ENCODE assay signal across 17 mouse cellular contexts in genomic region chr7:112351541-112351940, GRCm38 (mm10).
DNase-seq lines count a peak whose midpoint lies in the region; ATAC-seq lines count a peak whose summit lies in the region.
"Had no signal": no experiment of that assay in that cellular context is flagged by ENCODE, and none has a peak within 500 bp of the region (broad histone marks: within the 10 kb centered on the region; RNA-seq: fewer than 3 reads in every experiment).

No protein-coding gene starts in this region.

- no peaks in the 10 kb centered on the region for H3K9me3 ChIP-seq in forebrain, embryonic 10.5 days
- H3K9me3 ChIP-seq in forebrain, embryonic 15.5 days = no peaks in the 10 kb centered on the region
- no peaks in the 10 kb centered on the region for H3K9me3 ChIP-seq in hindbrain, embryonic 11.5 days (ENCODE audit: control insufficient read depth, low read length)
- H3K9me3 ChIP-seq in hindbrain, embryonic 13.5 days = no peaks in the 10 kb centered on the region
- no peaks in the 10 kb centered on the region for H3K9me3 ChIP-seq in embryonic facial prominence, embryonic 10.5 days
- H3K9me3 ChIP-seq in limb, embryonic 13.5 days = no peaks in the 10 kb centered on the region
- H3K9me3 ChIP-seq in kidney, embryonic 14.5 days (ENCODE audit: control insufficient read depth, low read length) = no peaks in the 10 kb centered on the region
- H3K9me3 ChIP-seq: stomach, embryonic 15.5 days had no signal

- H3K36me3 ChIP-seq in forebrain, embryonic 10.5 days (replicated peaks) = no peaks in the 10 kb centered on the region
- H3K36me3 ChIP-seq in forebrain, embryonic 15.5 days = no peaks in the 10 kb centered on the region
- H3K36me3 ChIP-seq in hindbrain, embryonic 11.5 days (ENCODE audit: control insufficient read depth, insufficient read depth, low read length) = no peaks in the 10 kb centered on the region
- no peaks in the 10 kb centered on the region for H3K36me3 ChIP-seq in hindbrain, embryonic 13.5 days
- no peaks in the 10 kb centered on the region for H3K36me3 ChIP-seq in embryonic facial prominence, embryonic 10.5 days (replicated peaks)
- H3K36me3 ChIP-seq in limb, embryonic 13.5 days = no peaks in the 10 kb centered on the region
- H3K36me3 ChIP-seq in kidney, embryonic 14.5 days (ENCODE audit: control insufficient read depth, insufficient read depth, low read length) = no peaks in the 10 kb centered on the region
- H3K36me3 ChIP-seq: stomach, embryonic 15.5 days had no signal

- H3K27ac ChIP-seq in forebrain, embryonic 10.5 days = peak overlapping the region; percentile 40; the same call in 1 of the 2 replicates
- no peak overlapping the region for H3K27ac ChIP-seq in forebrain, embryonic 15.5 days (replicated peaks)
- no peak overlapping the region for H3K27ac ChIP-seq in hindbrain, embryonic 11.5 days (ENCODE audit: low read depth, low read length)
- no peak overlapping the region for H3K27ac ChIP-seq in hindbrain, embryonic 13.5 days
- peak overlapping the region; percentile 75 for H3K27ac ChIP-seq in embryonic facial prominence, embryonic 10.5 days (replicated peaks)
- peak overlapping the region; percentile 44 for H3K27ac ChIP-seq in limb, embryonic 13.5 days
- no peak overlapping the region; the same call in 1 of the 2 replicates for H3K27ac ChIP-seq in kidney, embryonic 14.5 days (ENCODE audit: low read depth, low read length)
- H3K27ac ChIP-seq: liver, embryonic 14.5 days; stomach, embryonic 15.5 days had no signal

- peaks cover 45% of the 10 kb centered on the region for H3K4me1 ChIP-seq in forebrain, embryonic 10.5 days
- H3K4me1 ChIP-seq in forebrain, embryonic 15.5 days = peaks cover 17% of the 10 kb centered on the region
- peaks cover 10% of the 10 kb centered on the region; the same call in 1 of the 2 replicates for H3K4me1 ChIP-seq in hindbrain, embryonic 11.5 days (replicated peaks; ENCODE audit: control insufficient read depth, insufficient read depth, low read length)
- peaks cover 41% of the 10 kb centered on the region for H3K4me1 ChIP-seq in hindbrain, embryonic 13.5 days (replicated peaks)
- peaks cover 48% of the 10 kb centered on the region for H3K4me1 ChIP-seq in embryonic facial prominence, embryonic 10.5 days
- H3K4me1 ChIP-seq in limb, embryonic 13.5 days = peaks cover 49% of the 10 kb centered on the region
- H3K4me1 ChIP-seq in kidney, embryonic 14.5 days (ENCODE audit: control insufficient read depth, insufficient read depth, low read length) = peaks cover 25% of the 10 kb centered on the region

- no peak for ATAC-seq in forebrain, embryonic 15.5 days (replicated peaks)
- ATAC-seq in hindbrain, embryonic 11.5 days (ENCODE audit: low FRiP score) = no peak
- ATAC-seq in hindbrain, embryonic 13.5 days (ENCODE audit: low FRiP score) = no peak
- peak; percentile 29; the same call in 1 of the 2 replicates for ATAC-seq in limb, embryonic 13.5 days (ENCODE audit: low FRiP score, low read depth)
- ATAC-seq in kidney, embryonic 14.5 days (ENCODE audit: low FRiP score, low TSS enrichment) = no peak
- ATAC-seq: forebrain, postnatal 0 days; Patski had no signal

- 56% methylated on average over 3 of the region's 3 CpGs for WGBS in forebrain, embryonic 10.5 days
- WGBS in forebrain, embryonic 15.5 days = 89% methylated on average over 3 of the region's 3 CpGs
- 65% methylated on average over 3 of the region's 3 CpGs for WGBS in hindbrain, embryonic 11.5 days
- 76% methylated on average over 3 of the region's 3 CpGs for WGBS in hindbrain, embryonic 13.5 days
- WGBS in embryonic facial prominence, embryonic 10.5 days = 32% methylated on average over 3 of the region's 3 CpGs
- 18% methylated on average over 3 of the region's 3 CpGs for WGBS in limb, embryonic 13.5 days
- WGBS in kidney, embryonic 14.5 days = 61% methylated on average over 3 of the region's 3 CpGs

- H3K27me3 ChIP-seq in forebrain, embryonic 10.5 days (ENCODE audit: poor library complexity, severe bottlenecking) = 0 out of 2 replicates have a peak, but pooled peaks cover 7% of the 10 kb centered on the region
- H3K27me3 ChIP-seq in forebrain, embryonic 15.5 days = no peaks in the 10 kb centered on the region
- no peaks in the 10 kb centered on the region for H3K27me3 ChIP-seq in hindbrain, embryonic 11.5 days (ENCODE audit: control insufficient read depth, insufficient read depth, low read length)
- H3K27me3 ChIP-seq in hindbrain, embryonic 13.5 days = no peaks in the 10 kb centered on the region
- H3K27me3 ChIP-seq in embryonic facial prominence, embryonic 10.5 days (replicated peaks; ENCODE audit: low read depth, poor library complexity, severe bottlenecking) = peaks cover 4% of the 10 kb centered on the region; the same call in 1 of the 2 replicates
- no peaks in the 10 kb centered on the region for H3K27me3 ChIP-seq in limb, embryonic 13.5 days
- H3K27me3 ChIP-seq in kidney, embryonic 14.5 days (ENCODE audit: control insufficient read depth, insufficient read depth, low read length) = no peaks in the 10 kb centered on the region
- H3K27me3 ChIP-seq: Patski; stomach, embryonic 15.5 days had no signal

- no peak overlapping the region for H3K4me3 ChIP-seq in forebrain, embryonic 10.5 days
- no peak overlapping the region for H3K4me3 ChIP-seq in forebrain, embryonic 15.5 days
- H3K4me3 ChIP-seq in hindbrain, embryonic 11.5 days (ENCODE audit: low read depth, low read length) = no peak overlapping the region
- H3K4me3 ChIP-seq in hindbrain, embryonic 13.5 days = no peak overlapping the region
- no peak overlapping the region for H3K4me3 ChIP-seq in embryonic facial prominence, embryonic 10.5 days
- no peak overlapping the region for H3K4me3 ChIP-seq in limb, embryonic 13.5 days
- no peak overlapping the region for H3K4me3 ChIP-seq in kidney, embryonic 14.5 days (ENCODE audit: low read length)
- H3K4me3 ChIP-seq: stomach, embryonic 15.5 days had no signal

- DNase-seq in forebrain, embryonic 10.5 days (ENCODE audit: extremely low spot score, low spot score) = peak; percentile 24
- peak; percentile 43 for DNase-seq in hindbrain, embryonic 11.5 days (ENCODE audit: low spot score)
- peak; percentile 83 for DNase-seq in embryonic facial prominence, embryonic 10.5 days (ENCODE audit: low spot score)
- DNase-seq in urinary bladder, postnatal 25 days (ENCODE audit: low spot score) = no peak
- DNase-seq: adrenal gland, adult 8-10 months; cerebellum, adult 8-10 months; forebrain, postnatal 0 days; gastrocnemius, postnatal 36 days; kidney, adult 18-20 months; midbrain, embryonic 14.5 days had no signal

- no peak overlapping the region for H3K9ac ChIP-seq in forebrain, embryonic 15.5 days (replicated peaks)
- no peak overlapping the region for H3K9ac ChIP-seq in hindbrain, embryonic 11.5 days (ENCODE audit: low read depth, low read length)
- no peak overlapping the region for H3K9ac ChIP-seq in hindbrain, embryonic 13.5 days
- no peak overlapping the region for H3K9ac ChIP-seq in limb, embryonic 13.5 days
- no peak overlapping the region for H3K9ac ChIP-seq in kidney, embryonic 14.5 days (ENCODE audit: low read depth, low read length)
- H3K9ac ChIP-seq: forebrain, postnatal 0 days; liver, embryonic 14.5 days; stomach, embryonic 15.5 days had no signal

- H3K4me2 ChIP-seq in forebrain, embryonic 15.5 days (replicated peaks) = no peak overlapping the region
- H3K4me2 ChIP-seq in hindbrain, embryonic 11.5 days (replicated peaks; ENCODE audit: low read depth, low read length) = no peak overlapping the region
- no peak overlapping the region for H3K4me2 ChIP-seq in hindbrain, embryonic 13.5 days
- peak overlapping the region; percentile 19; the same call in 1 of the 2 replicates for H3K4me2 ChIP-seq in limb, embryonic 13.5 days (replicated peaks)
- no peak overlapping the region for H3K4me2 ChIP-seq in kidney, embryonic 14.5 days (replicated peaks; ENCODE audit: low read depth, low read length)
- H3K4me2 ChIP-seq: stomach, embryonic 15.5 days had no signal

Comparison
In these comparisons a context has a peak if more than half of its experiments do, and no peak if none do; other contexts are left out.
1. H3K27ac ChIP-seq: peak in forebrain, embryonic 10.5 days (single experiment), embryonic facial prominence, embryonic 10.5 days (single experiment) and limb, embryonic 13.5 days (single experiment); none in forebrain, embryonic 15.5 days (single experiment), hindbrain, embryonic 11.5 days (single experiment), hindbrain, embryonic 13.5 days (single experiment) and kidney, embryonic 14.5 days (single experiment).